Mouse (Mus musculus): ENCODE results near the gene Zfp341.

Zfp341 gene

GRCm38 (mm10) chr2:154633876-154634644, 21.0 kb downstream of the Zfp341 start:
- no peak for DNase-seq (ENCODE audit: low spot score)

GRCm38 (mm10) chr2:154635826-154636225, 22.7 kb downstream of the Zfp341 start:
- no peak for DNase-seq (ENCODE audit: low spot score)

GRCm38 (mm10) chr2:154638521-154638920, 25.4 kb downstream of the Zfp341 start:
- no peak for DNase-seq (ENCODE audit: low spot score)

GRCm38 (mm10) chr2:154639115-154639514, 26.0 kb downstream of the Zfp341 start:
- DNase-seq (ENCODE audit: low spot score): no peak

GRCm38 (mm10) chr2:154641176-154641575, 28.1 kb downstream of the Zfp341 start:
- DNase-seq (ENCODE audit: low spot score): no peak

GRCm38 (mm10) chr2:154642005-154642459, 28.9 kb downstream of the Zfp341 start:
- DNase-seq (ENCODE audit: low spot score): no peak

- no peak for DNase-seq (ENCODE audit: low spot score)
Measured at GRCm38 (mm10) chr2:154642712-154643385, 29.8 kb downstream of the Zfp341 start.

- peak; percentile 21 for DNase-seq (ENCODE audit: low spot score)
Measured at GRCm38 (mm10) chr2:154646634-154647033, 33.5 kb downstream of the Zfp341 start.

- DNase-seq (ENCODE audit: low spot score): no peak
Measured at GRCm38 (mm10) chr2:154648086-154648485, 35.0 kb downstream of the Zfp341 start.

- no peak for DNase-seq (ENCODE audit: low spot score)
Measured at GRCm38 (mm10) chr2:154650404-154650803, 37.3 kb downstream of the Zfp341 start.

GRCm38 (mm10) chr2:154651363-154651762, 38.3 kb downstream of the Zfp341 start, which contains the start of gene Chmp4b:
TSS of gene Chmp4b (plus strand) at chr2:154651705.
- DNase-seq (ENCODE audit: low spot score): no peak

GRCm38 (mm10) chr2:154654976-154655375, 41.9 kb downstream of the Zfp341 start:
- no peak for DNase-seq (ENCODE audit: low spot score)

GRCm38 (mm10) chr2:154655878-154656414, 42.8 kb downstream of the Zfp341 start:
- no peak for DNase-seq (ENCODE audit: low spot score)

GRCm38 (mm10) chr2:154656710-154657485, 43.8 kb downstream of the Zfp341 start:
- peak; percentile 92 for DNase-seq (ENCODE audit: low spot score)

- DNase-seq (ENCODE audit: low spot score): no peak
Measured at GRCm38 (mm10) chr2:154657486-154658237, 44.6 kb downstream of the Zfp341 start.

GRCm38 (mm10) chr2:154659070-154659469, 46.0 kb downstream of the Zfp341 start:
- no peak for DNase-seq (ENCODE audit: low spot score)

GRCm38 (mm10) chr2:154659531-154660074, 46.5 kb downstream of the Zfp341 start:
- DNase-seq (ENCODE audit: low spot score): no peak

GRCm38 (mm10) chr2:154668680-154669079, 55.6 kb downstream of the Zfp341 start:
- DNase-seq (ENCODE audit: low spot score): no peak

- no peak for DNase-seq (ENCODE audit: low spot score)
Measured at GRCm38 (mm10) chr2:154670106-154670505, 57.0 kb downstream of the Zfp341 start.

- no peak for DNase-seq (ENCODE audit: low spot score)
Measured at GRCm38 (mm10) chr2:154670741-154671140, 57.6 kb downstream of the Zfp341 start.

- no peak for DNase-seq (ENCODE audit: low spot score)
Measured at GRCm38 (mm10) chr2:154674008-154674407, 60.9 kb downstream of the Zfp341 start.
